Mouse (Mus musculus): ENCODE results near the gene Sgsm1.

The Sgsm1 gene

DNA sequence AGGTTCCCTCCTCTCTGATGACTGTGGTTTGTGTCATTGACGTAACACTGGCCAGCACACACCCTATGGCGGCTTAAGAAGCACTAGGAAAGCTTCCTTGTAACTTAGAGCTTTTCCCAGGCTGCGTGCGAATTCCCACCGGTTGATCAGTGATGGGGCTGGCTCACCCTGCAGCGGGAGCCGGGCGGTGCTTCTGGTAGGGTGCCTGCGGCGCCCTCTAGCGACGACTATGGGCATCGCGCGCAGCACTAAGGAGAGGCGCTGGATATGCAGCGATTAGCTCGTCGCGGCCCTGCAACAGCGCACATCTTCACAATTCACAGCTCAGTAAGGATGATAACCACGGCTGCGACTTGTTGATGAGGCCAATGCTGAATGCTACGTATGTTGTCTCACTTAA, 3.4 kb upstream of the Sgsm1 start:
- peak; percentile 93 for DNase-seq

DNA sequence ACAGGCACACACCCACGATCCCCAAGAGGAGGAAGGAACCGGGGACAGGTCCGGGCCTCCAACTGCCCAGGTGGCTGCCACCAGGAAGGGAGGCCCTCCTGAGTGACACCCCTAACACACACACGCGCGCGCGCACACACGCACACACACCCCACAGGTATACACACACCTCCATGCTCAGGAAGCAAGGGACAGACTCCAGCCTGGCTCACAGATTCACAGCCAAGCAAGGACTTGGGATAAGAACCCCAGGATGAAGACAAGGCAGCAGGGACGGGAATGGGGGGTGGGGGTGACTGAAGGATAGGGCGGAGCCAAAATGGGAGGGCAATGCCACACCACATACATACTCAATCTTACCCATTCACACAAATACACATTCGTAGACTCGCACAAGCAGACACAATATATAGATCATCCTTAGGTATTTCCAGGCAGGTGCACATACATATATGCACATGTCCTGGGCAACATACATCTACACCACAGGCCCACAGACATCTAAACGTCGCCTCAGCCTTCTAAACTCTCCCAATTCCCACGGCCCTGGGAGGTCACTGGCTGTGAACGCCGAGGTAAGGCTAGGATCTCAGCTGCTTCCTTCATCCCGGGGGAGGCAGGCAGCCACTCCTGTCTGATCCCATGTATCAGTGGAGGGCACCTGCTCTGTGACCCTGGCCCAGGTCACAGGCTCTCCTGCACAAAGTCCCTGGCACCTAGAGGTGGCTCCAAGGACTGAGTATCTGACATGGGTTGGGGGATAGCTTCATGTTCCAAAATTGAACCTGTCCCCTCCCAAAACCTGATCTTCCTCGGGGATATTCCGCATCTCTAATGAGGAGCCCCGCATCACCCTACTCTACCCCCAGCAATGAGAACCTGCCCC, 852 bp downstream of the Sgsm1 start:
- peak; percentile 48 for DNase-seq

DNA sequence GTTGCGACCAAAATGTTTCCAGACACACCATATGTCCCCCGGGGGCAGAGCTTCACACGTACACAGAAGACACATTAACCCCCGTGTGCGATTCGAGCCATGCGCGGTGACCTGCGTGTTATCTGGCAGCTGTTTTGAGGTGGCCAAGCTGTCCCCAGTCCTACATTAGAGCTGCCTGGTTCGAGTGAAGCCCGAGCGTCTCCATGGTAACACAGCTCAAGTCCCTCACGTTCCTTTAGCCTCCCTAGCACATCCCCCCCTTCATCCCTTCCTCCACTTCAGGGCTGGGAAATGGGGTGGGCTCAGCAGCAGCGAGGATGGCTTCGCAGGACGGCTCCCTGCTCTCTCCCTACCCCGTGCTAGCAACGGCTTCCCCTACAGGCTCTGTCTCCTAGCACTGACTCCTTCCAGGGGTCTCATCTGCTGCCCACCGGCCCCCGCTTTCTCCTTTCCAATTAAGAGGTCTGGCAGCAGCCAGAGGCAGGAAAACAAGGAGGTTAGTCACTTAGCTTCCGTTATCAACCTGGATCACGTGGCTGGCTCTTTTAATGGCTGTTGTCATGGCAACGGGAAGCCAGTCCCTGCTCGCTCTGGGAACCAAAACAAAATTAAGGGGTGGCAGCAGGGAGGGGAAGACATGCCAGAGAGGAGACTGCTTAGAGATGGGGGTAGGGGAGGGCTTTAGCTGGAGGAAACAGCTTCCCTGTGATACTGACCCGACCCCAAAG, 3.7 kb downstream of the Sgsm1 start:
- peak; percentile 63 for DNase-seq

DNA sequence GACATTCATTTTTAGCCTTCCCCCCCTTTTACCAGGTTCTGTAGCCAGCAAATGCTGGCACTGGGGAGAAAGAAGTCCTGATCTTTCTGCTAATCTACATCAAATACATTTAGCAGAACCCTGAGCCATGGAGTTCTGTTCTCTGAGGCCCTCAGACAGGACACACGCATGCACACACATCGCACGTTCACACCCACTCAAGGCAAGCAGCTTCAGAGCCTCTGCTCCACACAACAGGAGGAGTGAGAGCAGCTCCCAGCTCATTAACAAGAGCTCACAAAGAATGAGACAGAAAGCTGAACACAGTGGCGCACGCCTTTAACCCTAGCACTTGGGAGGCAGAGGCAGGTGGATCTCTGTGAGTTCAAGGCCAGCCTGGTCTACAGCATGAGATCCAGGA, 6.1 kb downstream of the Sgsm1 start:
- DNase-seq = no peak

DNA sequence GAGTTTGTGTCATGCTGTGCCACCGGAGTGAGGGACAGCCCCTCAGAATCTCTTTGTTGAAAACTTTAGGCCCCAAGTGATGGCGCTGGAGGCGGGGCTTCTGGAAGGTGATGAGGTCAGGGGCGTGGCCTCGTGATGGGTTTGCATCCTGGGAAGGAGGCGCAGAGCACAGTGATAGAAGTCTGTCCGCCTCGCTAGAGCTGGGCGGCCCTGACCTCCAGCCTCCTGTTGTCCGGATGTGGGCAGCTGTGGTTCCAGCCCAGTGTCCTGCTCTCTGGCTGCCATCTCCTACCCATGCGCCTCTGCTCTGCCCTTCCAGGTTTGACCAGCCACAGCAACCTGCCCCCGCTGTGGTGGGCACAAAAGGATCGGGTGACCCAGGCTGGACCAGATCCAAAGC, 8.7 kb downstream of the Sgsm1 start:
- DNase-seq = peak; percentile 47

DNA sequence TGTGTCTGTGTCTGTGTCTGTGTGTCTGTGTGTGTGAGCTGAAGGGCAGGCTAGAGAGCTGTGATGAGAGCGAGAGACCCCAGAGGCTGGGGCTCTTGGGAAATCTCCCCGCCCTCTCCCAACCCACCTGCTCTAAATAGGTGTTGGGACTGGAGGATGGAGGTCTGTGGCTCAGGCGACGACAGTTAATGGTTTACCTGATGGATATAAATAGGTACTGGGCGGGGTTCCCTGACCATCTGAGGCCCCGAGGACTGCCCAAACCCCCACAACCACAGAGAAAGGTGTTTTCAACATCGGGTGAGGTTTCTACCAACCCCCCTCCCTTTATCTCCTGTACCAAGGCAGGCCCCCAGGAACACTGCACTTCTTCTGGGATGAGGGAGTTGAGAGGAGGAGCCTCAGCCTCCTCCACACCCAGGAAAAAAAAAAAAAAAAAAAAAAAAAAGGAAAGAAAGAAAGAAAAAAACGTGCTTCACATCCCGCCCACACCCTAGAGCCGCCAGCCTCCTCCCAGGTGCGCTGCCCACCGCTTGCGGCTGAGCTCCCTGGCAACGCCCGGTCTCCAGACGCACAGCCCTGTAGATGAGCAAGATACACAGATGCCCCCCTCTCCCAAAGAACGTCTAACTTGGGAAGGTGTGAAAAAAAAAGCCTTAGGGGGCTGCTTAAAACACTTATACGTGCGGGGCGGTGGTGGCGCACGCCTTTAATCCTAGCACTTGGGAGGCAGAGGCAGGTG, 10.3 kb downstream of the Sgsm1 start:
- no peak for DNase-seq

DNA sequence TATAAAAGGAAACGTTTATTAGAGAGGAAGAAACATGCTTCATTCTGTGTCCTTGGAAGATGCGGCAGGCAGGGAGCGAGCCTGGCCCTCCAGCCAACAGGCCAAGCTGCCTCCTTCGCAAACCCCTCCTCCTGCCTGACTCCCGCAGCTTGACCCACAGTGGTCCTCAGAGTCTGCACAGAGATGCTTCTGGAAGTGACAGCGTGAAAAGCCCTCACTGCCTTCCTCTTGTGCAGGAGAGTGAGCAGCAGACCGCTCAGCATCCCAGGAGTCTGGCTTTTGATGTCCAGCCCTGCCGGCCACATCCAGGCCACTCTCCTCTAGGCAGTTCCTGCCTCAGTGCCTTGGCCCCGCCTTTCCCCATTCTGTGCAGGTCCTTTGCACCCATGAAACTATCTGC, 11.2 kb downstream of the Sgsm1 start:
- DNase-seq = peak; percentile 55

DNA sequence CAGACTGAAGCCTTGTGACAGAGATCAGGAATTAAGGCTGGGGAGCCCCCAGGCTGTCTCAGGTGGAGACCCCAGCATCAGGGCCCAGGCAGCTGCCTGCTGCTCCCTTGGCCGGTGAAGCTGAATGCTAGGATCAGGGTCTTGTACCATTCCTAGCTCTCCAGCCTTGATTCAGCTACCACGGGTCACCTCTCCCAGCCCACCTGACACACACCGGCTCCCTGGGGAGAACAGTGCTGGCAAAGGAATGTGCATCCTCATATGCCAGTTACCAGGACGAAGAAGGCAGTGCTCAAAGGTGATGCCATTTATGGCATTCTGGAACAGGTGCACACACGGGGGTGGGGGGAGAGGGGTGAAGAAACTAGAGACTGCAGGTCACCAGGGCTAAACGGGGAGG, 11.8 kb downstream of the Sgsm1 start:
- peak; percentile 50 for DNase-seq

DNA sequence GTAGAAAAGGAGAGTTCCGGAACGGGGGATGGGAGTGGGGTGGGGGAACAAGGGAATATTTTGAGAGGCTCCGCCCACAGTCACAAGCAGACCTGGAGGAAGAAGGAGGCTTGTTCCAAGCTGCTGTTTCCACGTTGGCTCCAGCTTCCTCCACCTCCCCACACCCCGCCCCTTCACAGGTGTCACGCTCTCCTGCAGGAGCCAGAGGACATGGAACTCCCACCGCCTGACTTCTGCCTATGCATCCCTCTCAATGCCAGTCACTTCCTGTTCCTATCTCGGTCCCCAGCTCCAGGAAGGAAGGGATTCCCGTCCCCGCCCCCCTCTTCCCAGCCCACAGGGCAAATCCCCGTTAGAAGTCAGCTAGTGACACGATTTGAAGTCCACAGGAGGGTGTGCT, 12.5 kb downstream of the Sgsm1 start:
- DNase-seq = peak; percentile 32

DNA sequence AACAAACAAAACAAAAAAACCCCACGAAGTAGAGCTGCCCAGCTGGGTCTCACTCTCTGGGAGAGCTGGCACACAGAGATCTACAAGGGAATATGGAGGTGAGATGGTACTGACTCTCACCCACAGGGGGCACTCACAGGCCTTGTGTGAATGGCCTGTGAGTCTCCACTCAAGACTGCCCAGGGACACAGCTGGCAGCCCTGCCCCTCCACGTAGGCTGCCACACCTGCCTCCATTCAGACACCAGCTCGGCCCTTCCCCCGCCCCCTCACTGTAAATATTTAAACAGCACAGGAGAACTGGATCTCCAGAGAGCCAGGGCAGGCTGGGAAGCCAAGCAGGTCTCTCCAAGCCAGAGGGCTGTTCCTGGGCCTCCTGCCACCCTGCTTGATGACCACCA, 14.8 kb downstream of the Sgsm1 start:
- peak; percentile 44 for DNase-seq

DNA sequence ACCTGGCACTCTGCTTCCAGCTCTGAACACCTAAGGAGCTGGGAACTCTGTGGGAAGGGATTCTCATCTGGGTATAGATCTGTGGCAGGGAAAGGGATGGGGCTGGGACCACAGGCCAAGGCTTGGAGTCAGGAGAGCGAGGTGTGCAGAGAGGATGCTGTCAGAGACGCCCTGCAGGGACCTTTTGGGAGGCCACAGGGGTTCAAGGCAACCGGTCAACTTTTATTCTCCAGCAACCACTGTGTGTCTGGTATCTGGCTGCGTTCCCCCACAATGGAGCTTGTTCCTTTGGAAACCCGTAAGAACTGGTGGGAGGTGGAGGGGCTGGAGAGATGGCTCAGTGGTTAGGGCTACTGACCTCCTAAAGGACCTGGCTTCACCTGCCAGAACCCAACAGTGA, 16.0 kb downstream of the Sgsm1 start:
- no peak for DNase-seq

DNA sequence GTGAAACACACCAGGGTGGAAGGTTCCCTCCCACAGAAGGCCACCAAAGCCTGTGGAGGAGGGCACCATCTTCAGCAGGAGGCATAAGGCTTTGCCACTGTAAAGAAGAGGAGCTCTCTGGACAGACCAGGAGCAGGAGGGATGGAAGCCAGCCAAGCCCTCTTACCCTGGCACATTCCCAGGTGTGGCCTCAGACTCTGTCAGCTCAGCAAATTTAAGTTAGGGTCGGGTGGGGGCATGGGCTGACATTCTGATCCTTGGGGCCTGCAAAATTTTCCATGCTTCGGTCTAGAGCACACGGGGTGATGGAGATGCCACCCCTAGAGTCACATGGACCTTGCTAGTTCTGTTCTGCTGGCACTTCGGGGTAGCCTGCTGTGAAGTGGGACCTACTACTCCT, 17.1 kb downstream of the Sgsm1 start:
- DNase-seq = peak; percentile 63

DNA sequence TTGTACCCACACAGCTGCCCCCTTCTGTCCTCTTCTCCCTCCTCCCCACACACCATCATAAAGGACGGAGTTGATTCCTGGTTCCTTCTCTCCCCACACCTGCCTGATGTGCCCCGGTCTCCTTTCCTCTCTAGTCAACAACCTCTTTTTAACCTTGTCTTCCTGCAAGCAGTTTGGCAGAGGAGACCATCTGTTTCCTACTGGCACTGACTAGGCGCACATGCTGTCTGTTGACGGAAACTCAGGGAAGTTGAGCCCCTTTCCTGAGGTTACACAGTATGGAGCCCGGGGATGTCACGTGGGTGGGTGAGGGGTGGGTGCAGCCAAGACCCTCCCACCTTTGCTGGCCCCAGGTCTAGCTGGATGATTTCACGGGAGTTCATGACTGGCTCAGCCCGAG, 17.8 kb downstream of the Sgsm1 start:
- peak; percentile 45 for DNase-seq

DNA sequence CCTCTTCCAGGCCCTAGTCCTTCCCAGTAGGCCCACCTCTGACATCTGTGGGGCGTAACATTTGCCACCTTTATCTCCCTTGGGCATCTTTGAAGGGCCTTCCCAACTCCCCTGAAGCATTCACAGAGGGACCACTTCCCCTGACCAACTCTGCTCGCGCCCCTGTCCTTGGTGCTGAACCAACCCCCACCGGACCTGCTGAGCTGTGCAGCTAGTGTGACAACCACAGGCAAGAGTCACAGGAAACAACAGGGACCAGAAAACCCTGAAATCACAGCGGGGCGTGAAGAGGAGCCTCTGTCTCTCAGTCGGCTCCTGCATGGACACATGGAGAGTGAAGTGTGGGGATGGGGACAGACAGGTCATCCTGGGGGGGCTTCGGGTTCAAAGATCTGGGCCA, 18.4 kb downstream of the Sgsm1 start:
- DNase-seq = peak; percentile 34

DNA sequence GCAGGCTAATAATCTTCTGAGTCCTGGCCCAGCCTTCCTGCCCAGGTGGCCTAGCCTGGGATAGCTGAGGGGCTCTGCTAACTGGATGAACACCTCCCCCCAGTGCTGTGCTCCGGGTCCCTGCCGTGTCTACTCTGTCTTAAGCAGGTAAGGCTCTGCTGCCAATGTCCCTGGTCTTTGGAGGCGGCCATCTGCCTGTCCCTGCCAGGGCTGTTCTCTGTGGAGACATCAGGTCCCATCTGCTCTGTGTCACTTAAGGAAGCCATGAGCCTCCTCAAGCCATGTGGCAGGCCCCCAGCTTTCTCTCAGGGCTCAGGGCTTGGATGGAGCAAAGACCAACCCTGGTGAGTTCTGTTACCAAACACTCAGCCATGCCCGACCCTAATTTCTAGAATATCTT, 19.5 kb downstream of the Sgsm1 start:
- peak; percentile 76 for DNase-seq

DNA sequence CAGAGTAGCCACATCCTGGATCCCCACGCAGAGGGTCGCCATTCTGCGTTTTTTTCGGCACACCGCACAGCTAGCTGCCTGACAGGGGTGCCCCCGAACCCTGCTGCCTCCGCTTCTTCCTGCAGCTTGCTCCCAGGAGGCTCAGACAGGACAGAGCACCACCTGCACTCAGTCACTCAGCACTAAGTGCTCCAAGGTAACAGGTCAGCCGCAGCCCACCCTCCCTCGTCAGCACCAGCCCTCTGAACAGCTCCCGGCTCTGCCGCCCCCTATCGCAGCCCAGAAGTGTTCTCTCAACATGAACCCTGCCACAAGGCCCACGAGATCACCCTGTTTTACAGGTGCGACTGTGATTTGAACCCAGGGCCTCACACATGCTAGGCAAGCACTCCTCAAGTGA, 20.4 kb downstream of the Sgsm1 start:
- DNase-seq = peak; percentile 34

DNA sequence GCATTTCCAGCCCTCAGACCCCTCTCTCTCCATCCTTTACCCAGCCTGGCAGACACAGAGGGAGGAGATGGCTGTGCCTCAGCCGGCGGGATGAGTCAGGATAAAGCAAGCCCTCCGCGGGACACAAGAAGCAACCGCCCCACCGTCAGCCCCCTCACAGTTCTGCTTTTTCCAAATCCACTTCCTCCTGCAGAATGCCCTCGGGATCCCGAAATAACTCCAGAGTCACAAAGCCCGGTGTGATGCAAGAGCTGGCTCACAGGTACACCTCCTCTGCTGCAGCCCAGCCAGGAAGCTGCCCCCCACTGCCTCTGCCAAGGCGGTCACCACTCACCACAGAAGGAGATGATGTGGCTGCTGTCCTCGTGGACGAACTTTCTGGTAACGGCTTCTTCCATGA, 22.1 kb downstream of the Sgsm1 start:
- peak; percentile 48 for DNase-seq

DNA sequence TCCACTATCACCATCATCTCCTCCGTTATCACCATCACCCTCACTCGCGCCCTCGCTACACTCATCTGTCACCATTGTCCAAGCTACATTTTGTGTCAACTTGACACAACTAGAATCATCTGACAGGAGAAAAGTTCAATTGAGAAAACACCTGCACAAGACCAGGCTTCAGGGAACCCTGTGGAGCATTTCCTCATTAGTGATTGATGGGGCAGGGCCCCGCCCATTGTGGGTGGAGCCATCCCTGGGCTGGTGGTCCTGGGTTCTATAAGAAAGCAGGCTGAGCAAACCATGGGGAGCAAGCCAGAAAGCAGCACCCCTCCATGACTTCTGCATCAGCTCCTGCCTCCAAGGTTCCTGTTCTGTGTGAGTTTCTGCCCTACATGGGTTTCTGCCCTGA, 22.8 kb downstream of the Sgsm1 start:
- DNase-seq = peak; percentile 30

DNA sequence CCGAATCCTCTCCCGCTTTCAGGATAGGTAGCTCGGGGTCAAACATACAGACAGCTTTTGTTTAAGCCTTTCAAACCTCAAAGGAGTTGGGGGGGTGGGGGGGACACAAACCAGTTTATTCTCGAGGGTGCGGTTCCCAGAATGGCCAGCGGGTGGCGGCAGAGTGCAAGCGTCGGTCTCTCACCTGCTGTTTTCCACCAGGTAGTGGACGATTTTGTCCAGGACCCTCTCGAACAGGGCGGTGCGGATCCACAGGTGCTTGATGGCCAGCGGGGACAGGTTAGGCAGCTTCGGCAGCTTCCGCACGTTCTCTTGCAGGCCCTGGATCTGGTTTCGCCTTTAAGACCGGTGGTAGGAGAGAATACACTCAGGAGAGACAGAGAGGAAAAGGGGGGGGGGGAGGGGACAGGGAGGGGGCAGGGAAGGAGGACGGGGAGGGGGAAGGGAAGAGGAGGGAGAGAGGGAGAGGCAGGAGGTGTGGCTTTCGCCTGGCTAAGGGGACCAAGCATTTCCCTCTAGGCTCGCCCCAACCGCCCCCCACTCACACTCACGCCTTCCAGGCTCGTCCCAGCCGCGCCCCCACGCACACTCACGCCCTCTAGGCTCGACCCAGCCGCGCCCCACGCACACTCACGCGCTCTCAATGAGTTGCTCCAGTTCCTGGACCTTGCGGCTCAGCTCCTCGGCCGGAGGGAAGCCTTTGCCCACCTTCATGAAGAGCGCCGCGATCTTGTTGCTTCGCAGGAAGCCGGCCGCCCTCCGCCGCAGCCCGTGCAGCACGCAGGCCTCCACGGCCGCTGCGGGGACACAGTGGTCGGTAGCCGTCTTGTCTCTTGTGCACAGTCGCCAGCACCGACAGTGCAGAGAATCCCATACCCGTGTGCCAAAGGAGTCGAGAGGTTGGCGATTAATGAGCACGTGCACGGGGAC, 23.7 kb downstream of the Sgsm1 start:
- DNase-seq = peak; percentile 90

DNA sequence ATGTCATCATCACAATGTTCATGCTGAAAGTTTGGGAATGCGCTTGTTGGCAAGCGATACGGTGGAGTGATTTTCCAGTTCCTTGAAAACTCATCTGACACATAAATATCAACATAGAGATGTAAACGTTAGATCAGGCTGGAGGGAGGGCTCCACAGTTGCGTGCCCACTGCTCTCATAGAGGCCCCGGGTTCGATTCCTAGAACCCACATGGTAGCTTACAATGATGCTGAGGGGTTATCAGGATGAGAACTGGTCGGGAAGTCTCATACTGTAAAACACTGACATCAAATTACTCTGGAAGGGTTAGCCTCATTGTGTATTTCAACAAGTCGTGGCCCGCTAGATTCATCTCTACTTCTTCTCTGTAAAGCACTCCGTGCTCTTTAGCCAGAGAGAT, 24.5 kb downstream of the Sgsm1 start:
- DNase-seq = no peak

DNA sequence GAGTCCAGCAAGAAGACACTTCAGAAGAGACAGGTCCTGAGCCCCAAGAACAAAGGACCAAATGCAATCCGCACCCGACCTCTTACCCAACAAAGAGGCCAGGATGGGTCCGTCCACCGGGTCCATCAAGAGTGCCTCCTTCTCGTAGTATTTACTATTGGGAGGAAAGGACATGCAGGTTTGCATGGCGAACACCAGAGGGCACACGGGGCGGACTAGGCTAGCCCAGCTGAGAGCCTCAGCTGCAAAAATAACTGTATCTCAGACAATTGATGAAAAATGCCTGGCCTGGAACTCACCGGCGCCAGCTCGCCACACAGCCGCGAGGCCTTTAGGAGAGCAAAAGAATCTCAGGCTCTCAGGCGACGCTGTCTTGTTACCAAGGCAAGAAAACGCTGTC, 25.0 kb downstream of the Sgsm1 start:
- DNase-seq = no peak

DNA sequence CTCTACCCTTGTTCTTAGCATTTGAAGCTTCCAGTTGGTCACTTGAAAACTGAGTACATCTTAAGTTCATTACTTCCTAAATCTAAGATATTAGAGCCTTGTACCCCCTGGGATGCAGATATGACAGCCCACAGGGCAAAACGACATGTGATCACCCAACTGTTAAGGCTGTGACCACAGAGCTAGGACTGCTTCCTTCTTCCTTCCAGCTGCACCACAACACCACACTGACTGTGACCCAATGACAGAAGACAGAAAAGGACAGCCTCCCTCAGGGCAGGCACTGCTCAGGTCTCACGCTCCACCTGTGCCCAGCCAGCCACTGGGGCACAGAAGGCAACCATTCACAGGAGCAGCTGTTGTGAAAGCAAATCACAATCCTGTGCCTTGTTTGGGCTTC, 26.9 kb downstream of the Sgsm1 start:
- DNase-seq = no peak

DNA sequence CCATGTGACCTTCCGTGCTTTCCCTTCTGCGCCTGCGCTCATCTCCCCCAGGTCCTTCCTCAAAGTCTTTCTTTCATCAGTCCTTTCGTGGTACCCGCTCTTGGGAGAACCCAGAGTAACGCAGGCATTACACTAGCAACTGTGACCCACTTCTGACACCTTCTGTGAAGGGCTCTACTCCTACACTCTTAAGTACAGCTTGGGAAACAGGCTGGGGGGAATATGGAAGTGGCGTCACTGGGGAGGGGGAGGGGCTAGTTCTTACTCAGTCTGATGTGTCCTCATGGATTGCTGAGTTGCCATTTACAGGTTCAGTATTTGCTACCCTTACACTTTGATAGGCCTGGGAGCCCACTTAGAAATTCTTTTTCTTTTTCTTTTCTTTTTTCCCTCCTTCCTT, 29.0 kb downstream of the Sgsm1 start:
- DNase-seq = no peak

Data from cerebellum, adult 8-10 months (tissue).